Mouse (Mus musculus) thymus, postnatal 10 days (tissue): ENCODE results near the gene Skil.

Experiments used
- DNase-seq, 2 experiments: peaks; one replicate each; pipeline ENCODE4 v3.0.0; 2021; ENCODE audit warnings: low spot score in 2 of 2

The Skil gene

GRCm38 (mm10) chr3:31083507-31084245 is 11.2 kb upstream of the Skil start:
- DNase-seq = no peak

- no peak for DNase-seq
Observed at GRCm38 (mm10) chr3:31085000-31085399, 9.9 kb upstream of the Skil start.

- DNase-seq = no peak
Observed at GRCm38 (mm10) chr3:31088789-31089775, 5.8 kb upstream of the Skil start.

GRCm38 (mm10) chr3:31089956-31090355 is 4.9 kb upstream of the Skil start:
- no peak for DNase-seq

- DNase-seq = peak; percentile 29 to 47
Observed at GRCm38 (mm10) chr3:31093196-31093595, 1.7 kb upstream of the Skil start.

GRCm38 (mm10) chr3:31093627-31094351 is 1.1 kb upstream of the Skil start:
- DNase-seq = peak; percentile 57 to 62

- DNase-seq = no peak
Observed at GRCm38 (mm10) chr3:31095179-31095490, 277 bp downstream of the Skil start.

GRCm38 (mm10) chr3:31095491-31096154 is 765 bp downstream of the Skil start:
- DNase-seq = peak; percentile 55 to 66

- DNase-seq = no peak
Observed at GRCm38 (mm10) chr3:31096155-31097101, 1.6 kb downstream of the Skil start.

- DNase-seq = no peak
Observed at GRCm38 (mm10) chr3:31097102-31097720, 2.4 kb downstream of the Skil start.

- no peak for DNase-seq
Observed at GRCm38 (mm10) chr3:31097976-31098375, 3.1 kb downstream of the Skil start.

GRCm38 (mm10) chr3:31098556-31098955 is 3.7 kb downstream of the Skil start:
- no peak for DNase-seq

- no peak for DNase-seq
Observed at GRCm38 (mm10) chr3:31100026-31100425, 5.2 kb downstream of the Skil start.

- DNase-seq = no peak
Observed at GRCm38 (mm10) chr3:31100802-31101201, 5.9 kb downstream of the Skil start.

- DNase-seq = no peak
Observed at GRCm38 (mm10) chr3:31104936-31105335, 10.1 kb downstream of the Skil start.

GRCm38 (mm10) chr3:31106597-31106996 is 11.7 kb downstream of the Skil start:
- no peak for DNase-seq

- no peak for DNase-seq
Observed at GRCm38 (mm10) chr3:31107674-31108073, 12.8 kb downstream of the Skil start.

GRCm38 (mm10) chr3:31109108-31109507 is 14.2 kb downstream of the Skil start:
- DNase-seq = no peak

GRCm38 (mm10) chr3:31123098-31123497 is 28.2 kb downstream of the Skil start:
- no peak for DNase-seq

- DNase-seq = no peak
Observed at GRCm38 (mm10) chr3:31126303-31126702, 31.4 kb downstream of the Skil start.
